Mouse (Mus musculus) embryo, embryonic 10 days (tissue): ENCODE data around the gene Drc1.

ENCODE experiments used
- DNase-seq: peaks from one replicate; pipeline ENCODE4 v3.0.0-alpha.2; 2015; ENCODE audit warnings: low spot score

Drc1 gene

GRCm38 (mm10) chr5:30281291-30281732, at the start of gene Drc1:
TSS of gene Drc1 (plus strand) at chr5:30281388.
- DNase-seq, result peak; percentile 83

- DNase-seq, result no peak
Observed at GRCm38 (mm10) chr5:30231891-30232270, 49.3 kb upstream of the Drc1 start.

- DNase-seq, result peak; percentile 98
Observed at GRCm38 (mm10) chr5:30232271-30232971, 48.8 kb upstream of the Drc1 start, which contains the start of gene Selenoi. TSS of gene Selenoi (plus strand) at chr5:30232581.

- DNase-seq, result peak; percentile 55
Observed at GRCm38 (mm10) chr5:30233042-30233441, 48.1 kb upstream of the Drc1 start.

GRCm38 (mm10) chr5:30233979-30234378, 47.2 kb upstream of the Drc1 start:
- no peak for DNase-seq

GRCm38 (mm10) chr5:30235641-30236126, 45.5 kb upstream of the Drc1 start:
- DNase-seq, result no peak

- DNase-seq, result no peak
Observed at GRCm38 (mm10) chr5:30238533-30238932, 42.7 kb upstream of the Drc1 start.

- no peak for DNase-seq
Observed at GRCm38 (mm10) chr5:30240552-30240951, 40.6 kb upstream of the Drc1 start.

GRCm38 (mm10) chr5:30242410-30242809, 38.8 kb upstream of the Drc1 start:
- DNase-seq, result no peak

- peak; percentile 35 for DNase-seq
Observed at GRCm38 (mm10) chr5:30243741-30244140, 37.4 kb upstream of the Drc1 start.

- DNase-seq, result no peak
Observed at GRCm38 (mm10) chr5:30245861-30246416, 35.2 kb upstream of the Drc1 start.

GRCm38 (mm10) chr5:30247666-30248065, 33.5 kb upstream of the Drc1 start:
- peak; percentile 32 for DNase-seq

GRCm38 (mm10) chr5:30255567-30256354, 25.4 kb upstream of the Drc1 start:
- DNase-seq, result no peak

- DNase-seq, result no peak
Observed at GRCm38 (mm10) chr5:30258776-30259175, 22.4 kb upstream of the Drc1 start.

- DNase-seq, result no peak
Observed at GRCm38 (mm10) chr5:30270571-30271190, 10.5 kb upstream of the Drc1 start.

GRCm38 (mm10) chr5:30271599-30272281, 9.4 kb upstream of the Drc1 start:
- no peak for DNase-seq

GRCm38 (mm10) chr5:30276361-30276760, 4.8 kb upstream of the Drc1 start:
- DNase-seq, result no peak

GRCm38 (mm10) chr5:30278952-30279351, 2.2 kb upstream of the Drc1 start:
- no peak for DNase-seq

- no peak for DNase-seq
Observed at GRCm38 (mm10) chr5:30279446-30279845, 1.7 kb upstream of the Drc1 start.

GRCm38 (mm10) chr5:30280864-30281263, 324 bp upstream of the Drc1 start:
- DNase-seq, result no peak

- no peak for DNase-seq
Observed at GRCm38 (mm10) chr5:30285944-30286799, 5.0 kb downstream of the Drc1 start.
